Mouse (Mus musculus) lung, embryonic 14.5 days (tissue): Measurements from ENCODE around the gene Srpr. TPM values are rescaled to one million over a fixed set of nuclear protein-coding genes. Genes with fewer than 3 reads are reported as not detected.

Source experiments
- ATAC-seq: fragments of 200-750 bp; cut with Nextera tagmentation; 2 replicates; pipeline ENCODE4 v1.8.0; 2017; ENCODE audit warnings: mild to moderate bottlenecking, moderate TSS enrichment, moderate library complexity; ENCODE audit not compliant: insufficient read depth
- DNase-seq: peaks from one replicate; pipeline ENCODE4 v3.0.0-alpha.2; 2015
- H3K27ac ChIP-seq: fragments of 300-500 bp; sonication (generic); 2 replicates; pipeline ENCODE4 v1.5.1; 2014; ENCODE audit warnings: low read depth, mild to moderate bottlenecking, moderate library complexity
- H3K27me3 ChIP-seq: fragments of 300-500 bp; sonication (generic); 2 replicates; pipeline ENCODE4 v1.6.1; 2014; ENCODE audit warnings: low read length, control low read depth; ENCODE audit not compliant: insufficient read depth
- H3K36me3 ChIP-seq: fragments of 300-500 bp; sonication (generic); 2 replicates; pipeline ENCODE4 v1.6.1; 2014; ENCODE audit warnings: control low read depth; ENCODE audit not compliant: insufficient read depth
- H3K4me1 ChIP-seq: fragments of 300-500 bp; sonication (generic); 2 replicates; pipeline ENCODE4 v1.6.1; 2014; ENCODE audit warnings: antibody characterized with exemption, control low read depth; ENCODE audit not compliant: insufficient read depth
- H3K4me2 ChIP-seq: fragments of 300-500 bp; sonication (generic); 2 replicates; pipeline ENCODE4 v1.6.1; 2014; ENCODE audit warnings: mild to moderate bottlenecking
- H3K4me3 ChIP-seq: fragments of 300-500 bp; sonication (generic); 2 replicates; pipeline ENCODE4 v1.5.1; 2014; ENCODE audit warnings: low read depth, low read length
- H3K9ac ChIP-seq: fragments of 300-500 bp; sonication (generic); 2 replicates; pipeline ENCODE4 v1.6.1; 2014
- H3K9me3 ChIP-seq: fragments of 300-500 bp; sonication (generic); 2 replicates; pipeline ENCODE4 v1.6.1; 2016; ENCODE audit warnings: low read depth, low read length, control low read depth
- CTCF ChIP-seq: IDR thresholded peaks from 2 replicates; pipeline ENCODE4 v1.5.1; 2016; ENCODE audit warnings: antibody characterized with exemption, low read depth
- WGBS: fragments of 180-500 bp; shearing (Covaris S2); extraction: QIAGEN DNeasy Blood & Tissue Kit; methylation state at CpG from one replicate; pipeline ENCODE4 v1.1.7; 2014; 5-methylcytosine and 5-hydroxymethylcytosine counted together
- polyA plus RNA-seq: library from polyadenylated mRNA; unstranded; fragments of >200 nt; fragmentation: Nextera tagmentation; extraction: Ambion mirVana; gene quantifications from 2 replicates; pipeline ENCODE4 v1.2.1, GENCODE M21; 2014

Srpr gene
- polyA plus RNA-seq, 1 experiment from 2014 or later = 133 TPM

GRCm38 (mm10) chr9:35278451-35278850 is 78.5 kb downstream of the Srpr start:
- H3K9me3 ChIP-seq = no peaks in the 10 kb centered on the region
- no peak overlapping the region for H3K4me2 ChIP-seq
- H3K27me3 ChIP-seq = no peaks in the 10 kb centered on the region
- H3K9ac ChIP-seq = no peak overlapping the region
- no peak overlapping the region for H3K4me3 ChIP-seq
- 82% methylated on average over 4 of the region's 4 CpGs for WGBS
- no peak overlapping the region for H3K27ac ChIP-seq
- DNase-seq = no peak
- H3K36me3 ChIP-seq = peaks cover 40% of the 10 kb centered on the region
- no peaks in the 10 kb centered on the region for H3K4me1 ChIP-seq
- no peak for ATAC-seq
- no peak for TF ChIP-seq CTCF

GRCm38 (mm10) chr9:35282006-35282850 is 82.3 kb downstream of the Srpr start:
- peak; percentile 90 for DNase-seq
- Histone ChIP-seq H3K27ac (no peak overlapping the region), H3K9me3 (no peaks in the 10 kb centered on the region), H3K9ac (no peak overlapping the region), H3K4me1 (no peaks in the 10 kb centered on the region), H3K36me3 (peaks cover 9% of the 10 kb centered on the region), H3K27me3 (no peaks in the 10 kb centered on the region), H3K4me3 (no peak overlapping the region), H3K4me2 (no peak overlapping the region)
- TF ChIP-seq CTCF = peak; percentile 85
- 9% methylated on average over 5 of the region's 5 CpGs for WGBS
- peak; percentile 36; the same call in 1 of the 2 replicates for ATAC-seq

- no peak for TF ChIP-seq CTCF
- H3K9ac ChIP-seq = no peak overlapping the region
- H3K27ac ChIP-seq = no peak overlapping the region
- no peak overlapping the region for H3K4me3 ChIP-seq
- H3K4me1 ChIP-seq = no peaks in the 10 kb centered on the region
- H3K4me2 ChIP-seq = no peak overlapping the region
- DNase-seq (no peak), ATAC-seq (peak; percentile 47; the same call in 1 of the 2 replicates)
- H3K9me3 ChIP-seq = no peaks in the 10 kb centered on the region
- no peaks in the 10 kb centered on the region for H3K27me3 ChIP-seq
- peaks cover 3% of the 10 kb centered on the region for H3K36me3 ChIP-seq
- whole genome bisulfite sequencing = 46% methylated on average over 5 of the region's 5 CpGs
Observed at GRCm38 (mm10) chr9:35282851-35283200, 82.9 kb downstream of the Srpr start.

GRCm38 (mm10) chr9:35283415-35284069 is 83.6 kb downstream of the Srpr start:
- Histone ChIP-seq H3K4me1 (no peaks in the 10 kb centered on the region), H3K36me3 (no peaks in the 10 kb centered on the region), H3K27ac (no peak overlapping the region), H3K4me2 (no peak overlapping the region), H3K9me3 (no peaks in the 10 kb centered on the region), H3K9ac (no peak overlapping the region), H3K27me3 (no peaks in the 10 kb centered on the region), H3K4me3 (no peak overlapping the region)
- no peak for DNase-seq
- ATAC-seq = peak; percentile 62; the same call in 1 of the 2 replicates
- 59% methylated on average over 13 of the region's 13 CpGs for WGBS
- TF ChIP-seq CTCF = no peak

GRCm38 (mm10) chr9:35284351-35284750 is 84.4 kb downstream of the Srpr start:
- Histone ChIP-seq H3K9ac (no peak overlapping the region), H3K27ac (no peak overlapping the region), H3K4me3 (no peak overlapping the region), H3K4me2 (no peak overlapping the region), H3K36me3 (no peaks in the 10 kb centered on the region), H3K4me1 (no peaks in the 10 kb centered on the region), H3K9me3 (no peaks in the 10 kb centered on the region), H3K27me3 (no peaks in the 10 kb centered on the region)
- ATAC-seq = no peak
- 77% methylated on average over 4 of the region's 4 CpGs for WGBS
- DNase-seq = no peak
- no peak for TF ChIP-seq CTCF

- H3K9me3 ChIP-seq = no peaks in the 10 kb centered on the region
- no peak for TF ChIP-seq CTCF
- DNase-seq (no peak), ATAC-seq (no peak)
- H3K4me1 ChIP-seq = no peaks in the 10 kb centered on the region
- H3K4me2 ChIP-seq = no peak overlapping the region
- WGBS = 73% methylated on average over 3 of the region's 3 CpGs
- H3K9ac ChIP-seq = no peak overlapping the region
- no peak overlapping the region for H3K27ac ChIP-seq
- no peaks in the 10 kb centered on the region for H3K27me3 ChIP-seq
- no peak overlapping the region for H3K4me3 ChIP-seq
- H3K36me3 ChIP-seq = no peaks in the 10 kb centered on the region
Observed at GRCm38 (mm10) chr9:35286351-35286750, 86.4 kb downstream of the Srpr start.

GRCm38 (mm10) chr9:35289992-35290391 is 90.0 kb downstream of the Srpr start:
- ATAC-seq (peak; percentile 47; the same call in 1 of the 2 replicates), DNase-seq (no peak)
- no peak for TF ChIP-seq CTCF
- no peaks in the 10 kb centered on the region for H3K4me1 ChIP-seq
- no peak overlapping the region for H3K4me3 ChIP-seq
- no peaks in the 10 kb centered on the region for H3K9me3 ChIP-seq
- H3K36me3 ChIP-seq = no peaks in the 10 kb centered on the region
- no peak overlapping the region for H3K4me2 ChIP-seq
- no peak overlapping the region for H3K27ac ChIP-seq
- WGBS = 20% methylated on average over 7 of the region's 7 CpGs
- no peak overlapping the region for H3K9ac ChIP-seq
- H3K27me3 ChIP-seq = no peaks in the 10 kb centered on the region
